ENCODE assay signal across 22 mouse cellular contexts in the genomic region with DNA sequence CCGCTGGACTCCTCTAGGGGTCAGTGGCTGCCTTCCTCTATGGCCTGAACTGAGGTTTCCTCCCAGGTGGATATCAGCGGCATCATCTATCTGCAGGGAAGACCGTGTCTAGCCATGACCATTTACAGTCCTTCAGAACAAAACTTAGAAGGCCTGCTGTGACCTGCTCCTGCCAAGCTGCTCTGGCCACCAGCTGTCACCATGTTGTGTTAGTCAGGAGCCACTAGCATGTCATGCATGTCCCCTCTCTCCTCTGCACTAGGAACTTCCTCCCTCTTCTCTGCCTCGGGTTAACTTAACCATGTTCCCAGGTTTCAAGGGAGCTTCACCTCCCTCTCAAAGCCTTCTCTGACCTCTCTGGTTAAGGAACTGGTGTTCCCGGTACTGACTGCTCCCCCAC. TPM values are rescaled to one million over a fixed set of nuclear protein-coding genes. Genes with fewer than 3 reads are reported as not detected.
DNase-seq lines count a peak whose midpoint lies in the region; ATAC-seq and TF ChIP-seq lines count a peak whose summit lies in the region.
"Had no signal": no experiment of that assay in that cellular context is flagged by ENCODE, and none has a peak within 500 bp of the region (broad histone marks: within the 10 kb centered on the region; RNA-seq: fewer than 3 reads in every experiment).

No protein-coding gene starts in this region.

- no peak overlapping the region for H3K4me2 ChIP-seq in heart, postnatal 0 days (ENCODE audit: low read depth, low read length)
- no peak overlapping the region for H3K4me2 ChIP-seq in hindbrain, embryonic 16.5 days (ENCODE audit: low read length)
- H3K4me2 ChIP-seq: embryonic facial prominence, embryonic 15.5 days; heart, embryonic 13.5 days; limb, embryonic 12.5 days; neural tube, embryonic 12.5 days had no signal

- whole genome bisulfite sequencing in heart, postnatal 0 days: 43% methylated on average over 5 of the region's 5 CpGs
- 17% methylated on average over 5 of the region's 5 CpGs for WGBS in thymus, adult 2 months
- WGBS in small intestine, adult 2 months: 47% methylated on average over 5 of the region's 5 CpGs
- 59% methylated on average over 5 of the region's 5 CpGs for WGBS in hindbrain, embryonic 16.5 days

- H3K4me1 ChIP-seq in heart, postnatal 0 days (ENCODE audit: control insufficient read depth, insufficient read depth): peaks cover 17% of the 10 kb centered on the region; the same call in 1 of the 2 replicates
- peaks cover 67% of the 10 kb centered on the region for H3K4me1 ChIP-seq in thymus, adult 2 months (replicated peaks; ENCODE audit: control insufficient read depth, insufficient read depth, low read length)
- H3K4me1 ChIP-seq in bone marrow macrophage, adult 2 months (ENCODE audit: control insufficient read depth, insufficient read depth, low read length): peaks cover 49% of the 10 kb centered on the region
- peaks cover 18% of the 10 kb centered on the region for H3K4me1 ChIP-seq in small intestine, adult 2 months (ENCODE audit: control insufficient read depth, insufficient read depth, insufficient read length, low read length)
- H3K4me1 ChIP-seq in hindbrain, embryonic 16.5 days (ENCODE audit: control insufficient read depth, insufficient read depth, low read depth, low read length): peaks cover 9% of the 10 kb centered on the region

- no peaks in the 10 kb centered on the region for H3K9me3 ChIP-seq in heart, postnatal 0 days (replicated peaks; ENCODE audit: control insufficient read depth, low read length)
- no peaks in the 10 kb centered on the region for H3K9me3 ChIP-seq in hindbrain, embryonic 16.5 days (ENCODE audit: control insufficient read depth, low read length)
- H3K9me3 ChIP-seq: embryonic facial prominence, embryonic 15.5 days; heart, embryonic 13.5 days; limb, embryonic 12.5 days; midbrain, embryonic 10.5 days; neural tube, embryonic 12.5 days had no signal

- no peak for TF ChIP-seq POLR2A in thymus, adult 2 months (IDR thresholded peaks at IDR 0.05; ENCODE audit: control insufficient read depth, extremely low read depth, insufficient read depth, low read length, poor library complexity)
- TF ChIP-seq POLR2A in bone marrow macrophage, adult 2 months (IDR thresholded peaks at IDR 0.05; ENCODE audit: borderline replicate concordance, low read depth, low read length): no peak
- TF ChIP-seq POLR2A in small intestine, adult 2 months (IDR thresholded peaks at IDR 0.05; ENCODE audit: low read depth, low read length): no peak

- no peak for TF ChIP-seq CTCF in heart, postnatal 0 days (IDR thresholded peaks at IDR 0.05; ENCODE audit: low read depth)
- TF ChIP-seq CTCF in thymus, adult 2 months (IDR thresholded peaks at IDR 0.05; ENCODE audit: borderline replicate concordance, control insufficient read depth, extremely low read depth, insufficient read depth, low read length, poor library complexity): no peak
- no peak for TF ChIP-seq CTCF in bone marrow macrophage, adult 2 months (IDR thresholded peaks at IDR 0.05; ENCODE audit: low read depth, low read length)
- no peak for TF ChIP-seq CTCF in small intestine, adult 2 months (IDR thresholded peaks at IDR 0.05; ENCODE audit: extremely low read depth, insufficient read length, insufficient replicate concordance, low read depth, low read length)

- no peaks in the 10 kb centered on the region for H3K36me3 ChIP-seq in heart, postnatal 0 days (replicated peaks; ENCODE audit: control insufficient read depth, insufficient read depth, low read length)
- no peaks in the 10 kb centered on the region for H3K36me3 ChIP-seq in thymus, adult 2 months (ENCODE audit: control insufficient read depth, insufficient read depth, low read length)
- no peaks in the 10 kb centered on the region for H3K36me3 ChIP-seq in small intestine, adult 2 months (ENCODE audit: control insufficient read depth, insufficient read depth, low read length)
- peaks cover 8% of the 10 kb centered on the region; the same call in 1 of the 2 replicates for H3K36me3 ChIP-seq in hindbrain, embryonic 16.5 days (ENCODE audit: control insufficient read depth, insufficient read depth, low read length)

- H3K9ac ChIP-seq in heart, postnatal 0 days (replicated peaks; ENCODE audit: low read depth, low read length): no peak overlapping the region
- H3K9ac ChIP-seq in hindbrain, embryonic 16.5 days (ENCODE audit: low read depth, low read length): no peak overlapping the region
- H3K9ac ChIP-seq: embryonic facial prominence, embryonic 15.5 days; heart, embryonic 13.5 days; limb, embryonic 12.5 days; neural tube, embryonic 12.5 days had no signal

- DNase-seq in heart, postnatal 0 days (ENCODE audit: low spot score): no peak
- DNase-seq in heart, adult 11 months: no peak
- no peak for DNase-seq in thymus, adult 2 months
- DNase-seq in thymus, adult 18-20 months: no peak
- DNase-seq in cerebellum, postnatal 36 days: no peak
- DNase-seq: adrenal gland, postnatal 10 days; cerebellum, adult 11 months; cerebellum, postnatal 10 days; kidney, adult 18-20 months; lung, adult 2 months; right cerebral cortex, postnatal 4 days had no signal

- H3K27me3 ChIP-seq in heart, postnatal 0 days (ENCODE audit: control insufficient read depth, insufficient read depth, low read length): peaks cover 20% of the 10 kb centered on the region
- H3K27me3 ChIP-seq in thymus, adult 2 months (ENCODE audit: control insufficient read depth, insufficient read depth, low read length): no peaks in the 10 kb centered on the region
- H3K27me3 ChIP-seq in small intestine, adult 2 months (ENCODE audit: control insufficient read depth, insufficient read depth, low read length): no peaks in the 10 kb centered on the region; the same call in 1 of the 2 replicates
- H3K27me3 ChIP-seq in hindbrain, embryonic 16.5 days (replicated peaks; ENCODE audit: control insufficient read depth, insufficient read depth, low read length): no peaks in the 10 kb centered on the region

- no peak for TF ChIP-seq EP300 in heart, postnatal 0 days (IDR thresholded peaks at IDR 0.05; ENCODE audit: low read depth)

- ATAC-seq in heart, postnatal 0 days (ENCODE audit: insufficient read depth, low read depth): no peak
- ATAC-seq in hindbrain, embryonic 16.5 days: no peak
- ATAC-seq: forebrain, embryonic 16.5 days had no signal

- no peak overlapping the region for H3K4me3 ChIP-seq in heart, postnatal 0 days (ENCODE audit: low read depth, low read length)
- peak overlapping the region; percentile 4; the same call in 1 of the 2 replicates for H3K4me3 ChIP-seq in thymus, adult 2 months (ENCODE audit: control insufficient read depth, insufficient read depth, low read length)
- H3K4me3 ChIP-seq in bone marrow macrophage, adult 2 months (ENCODE audit: insufficient read depth, low read length): no peak overlapping the region
- H3K4me3 ChIP-seq in small intestine, adult 2 months (ENCODE audit: low read depth, low read length): no peak overlapping the region
- no peak overlapping the region for H3K4me3 ChIP-seq in hindbrain, embryonic 16.5 days (ENCODE audit: low read length)
- H3K4me3 ChIP-seq: embryonic facial prominence, embryonic 15.5 days; heart, embryonic 13.5 days; limb, embryonic 12.5 days; midbrain, embryonic 10.5 days; neural tube, embryonic 12.5 days had no signal

- peak overlapping the region; percentile 54; the same call in 1 of the 2 replicates for H3K27ac ChIP-seq in heart, postnatal 0 days (ENCODE audit: low read depth)
- peak overlapping the region; percentile 99 for H3K27ac ChIP-seq in thymus, adult 2 months (ENCODE audit: control insufficient read depth, insufficient read depth, low read length)
- peak overlapping the region; percentile 85 for H3K27ac ChIP-seq in bone marrow macrophage, adult 2 months (ENCODE audit: insufficient read depth, low read depth, low read length)
- peak overlapping the region; percentile 37 for H3K27ac ChIP-seq in small intestine, adult 2 months (ENCODE audit: insufficient read depth, low read depth, low read length)
- H3K27ac ChIP-seq in hindbrain, embryonic 16.5 days (ENCODE audit: low read depth, low read length): no peak overlapping the region
- H3K27ac ChIP-seq: embryonic facial prominence, embryonic 15.5 days; heart, embryonic 13.5 days; kidney, postnatal 0 days; limb, embryonic 12.5 days; midbrain, embryonic 10.5 days; neural tube, embryonic 12.5 days had no signal

RNA-seq across cellular contexts. Expression of gene Arl5c, which starts 3.8 kb away (rescaled TPM):
- total RNA-seq in heart, postnatal 0 days (2014; rRNA removed; ENCODE audit: low replicate concordance): 4.3 TPM in 1 of 2 replicates, not detected in the other
- polyA plus RNA-seq in heart, postnatal 0 days (2015; fragmentation: Nextera tagmentation; extraction: Ambion mirVana): 2.9 TPM in 2 replicates
- polyA plus RNA-seq in thymus, adult 2 months (2012; rRNA removed): 181 and 217 TPM in 2 replicates
- polyA plus RNA-seq in bone marrow macrophage, adult 2 months (2012; ENCODE audit: insufficient read depth, insufficient read length, missing spikeins): 128 and 134 TPM in 2 replicates
- 0.55 and 1.1 TPM in 2 replicates for polyA plus RNA-seq in small intestine, adult 2 months (2012; rRNA removed)
- polyA plus RNA-seq in hindbrain, embryonic 16.5 days (2015; fragmentation: Nextera tagmentation; extraction: Ambion mirVana): 7.3 and 7.6 TPM in 2 replicates

RNA-seq across cellular contexts. Expression of gene Plxdc1, which starts 13.5 kb away (rescaled TPM):
- total RNA-seq in heart, postnatal 0 days (2014; rRNA removed; ENCODE audit: low replicate concordance): 0.39 and 2.6 TPM in 2 replicates
- 2.1 TPM in 2 replicates for polyA plus RNA-seq in heart, postnatal 0 days (2015; fragmentation: Nextera tagmentation; extraction: Ambion mirVana)
- polyA plus RNA-seq in thymus, adult 2 months (2012; rRNA removed): 77.5 and 94.1 TPM in 2 replicates
- 25.5 and 30.4 TPM in 2 replicates for polyA plus RNA-seq in bone marrow macrophage, adult 2 months (2012; ENCODE audit: insufficient read depth, insufficient read length, missing spikeins)
- polyA plus RNA-seq in small intestine, adult 2 months (2012; rRNA removed): 1.1 and 1.6 TPM in 2 replicates
- polyA plus RNA-seq in hindbrain, embryonic 16.5 days (2015; fragmentation: Nextera tagmentation; extraction: Ambion mirVana): 2.1 and 2.8 TPM in 2 replicates
- polyA plus RNA-seq: limb, embryonic 12.5 days had no signal

RNA-seq across cellular contexts. Expression of gene Cacnb1, which starts 23.1 kb away (rescaled TPM):
- 5.5 and 6.2 TPM in 2 replicates for total RNA-seq in heart, postnatal 0 days (2014; rRNA removed; ENCODE audit: low replicate concordance)
- polyA plus RNA-seq in heart, postnatal 0 days (2015; fragmentation: Nextera tagmentation; extraction: Ambion mirVana): 4.8 and 5.2 TPM in 2 replicates
- polyA plus RNA-seq in thymus, adult 2 months (2012; rRNA removed): 27.1 and 32.9 TPM in 2 replicates
- 9.6 and 9.7 TPM in 2 replicates for polyA plus RNA-seq in bone marrow macrophage, adult 2 months (2012; ENCODE audit: insufficient read depth, insufficient read length, missing spikeins)
- polyA plus RNA-seq in small intestine, adult 2 months (2012; rRNA removed): 3.2 and 5.7 TPM in 2 replicates
- 59.6 and 69.0 TPM in 2 replicates for polyA plus RNA-seq in hindbrain, embryonic 16.5 days (2015; fragmentation: Nextera tagmentation; extraction: Ambion mirVana)

RNA-seq across cellular contexts. Expression of gene Rpl19, which starts 26.8 kb away (rescaled TPM):
- 604 and 622 TPM in 2 replicates for total RNA-seq in heart, postnatal 0 days (2014; rRNA removed; ENCODE audit: low replicate concordance)
- 588 TPM in 2 replicates for polyA plus RNA-seq in heart, postnatal 0 days (2015; fragmentation: Nextera tagmentation; extraction: Ambion mirVana)
- 1,012 and 1,033 TPM in 2 replicates for polyA plus RNA-seq in thymus, adult 2 months (2012; rRNA removed)
- 1,270 and 1,466 TPM in 2 replicates for polyA plus RNA-seq in bone marrow macrophage, adult 2 months (2012; ENCODE audit: insufficient read depth, insufficient read length, missing spikeins)
- 393 and 501 TPM in 2 replicates for polyA plus RNA-seq in small intestine, adult 2 months (2012; rRNA removed)
- 578 and 612 TPM in 2 replicates for polyA plus RNA-seq in hindbrain, embryonic 16.5 days (2015; fragmentation: Nextera tagmentation; extraction: Ambion mirVana)

RNA-seq across cellular contexts. Expression of gene Stac2, which starts 53.5 kb away (rescaled TPM):
- 0.15 TPM in 1 of 2 replicates, not detected in the other for total RNA-seq in heart, postnatal 0 days (2014; rRNA removed; ENCODE audit: low replicate concordance)
- 0.04 and 0.11 TPM in 2 replicates for polyA plus RNA-seq in heart, postnatal 0 days (2015; fragmentation: Nextera tagmentation; extraction: Ambion mirVana)
- polyA plus RNA-seq in thymus, adult 2 months (2012; rRNA removed): 0.50 and 0.55 TPM in 2 replicates
- polyA plus RNA-seq in bone marrow macrophage, adult 2 months (2012; ENCODE audit: insufficient read depth, insufficient read length, missing spikeins): 4.1 and 4.3 TPM in 2 replicates
- 0.87 and 0.91 TPM in 2 replicates for polyA plus RNA-seq in small intestine, adult 2 months (2012; rRNA removed)
- 7.9 and 9.8 TPM in 2 replicates for polyA plus RNA-seq in hindbrain, embryonic 16.5 days (2015; fragmentation: Nextera tagmentation; extraction: Ambion mirVana)
- total RNA-seq: hematopoietic stem cell, adult 5-6 weeks had no signal

Comparison
In these comparisons a context has a peak if more than half of its experiments do, and no peak if none do; other contexts are left out.
1. RNA of gene Arl5c, which starts 3.8 kb away (polyA plus RNA-seq): 181 to 217 TPM in thymus, adult 2 months and 128 to 134 TPM in bone marrow macrophage, adult 2 months; 7.3 to 7.6 TPM in hindbrain, embryonic 16.5 days, 2.9 TPM in heart, postnatal 0 days and 0.55 to 1.1 TPM in small intestine, adult 2 months; every median in the first group is over 10 times any median in the second.